Mouse (Mus musculus): ENCODE data around the gene Arpin. TPM values are rescaled to one million over a fixed set of nuclear protein-coding genes. Genes with fewer than 3 reads are reported as not detected.
A peak's percentile ranks its signal among the peaks of the same experiment; 100 is the strongest.

Arpin gene
- polyA plus RNA-seq, 1 experiment = not detected

DNA sequence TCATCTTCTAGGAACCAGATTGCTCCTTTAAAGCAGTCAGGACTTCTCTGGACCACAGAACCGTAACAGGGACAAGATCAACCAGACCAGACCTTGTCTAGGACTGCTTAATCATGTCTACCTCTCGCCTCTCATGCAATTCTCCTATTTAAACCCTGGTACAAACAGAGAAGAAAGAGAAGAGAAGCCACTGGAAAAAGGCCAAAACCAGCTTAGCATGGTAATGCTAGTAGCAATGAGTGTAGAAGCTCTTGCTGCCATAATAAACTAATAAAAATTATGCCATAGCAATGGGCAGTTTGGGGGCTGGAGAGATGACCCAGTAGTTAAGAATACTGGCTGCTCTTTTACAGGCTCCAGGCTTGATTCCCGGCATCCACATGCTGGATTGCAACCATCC, 28.2 kb downstream of the Arpin start:
- no peak for TF ChIP-seq GATA1 (IDR thresholded peaks at IDR 0.05; ENCODE audit: low read length)

DNA sequence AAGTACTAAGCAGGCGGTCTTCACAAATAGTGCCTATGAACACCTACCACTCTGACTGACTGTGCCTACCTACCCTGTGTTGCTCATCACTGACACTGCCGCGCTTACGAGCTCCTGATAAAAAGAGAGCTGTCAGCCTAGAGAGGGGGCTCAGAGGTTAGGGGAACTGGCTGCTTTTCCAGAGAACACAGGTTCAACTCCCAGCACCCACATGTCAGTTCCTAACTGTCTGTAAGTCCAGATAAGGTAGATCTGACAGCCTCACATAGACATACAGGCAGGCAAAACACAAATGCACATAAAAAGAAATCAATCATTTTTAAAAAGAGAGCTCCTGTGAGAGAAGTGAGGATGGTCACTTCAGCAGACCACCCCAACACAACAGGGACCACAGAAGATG, 30.0 kb downstream of the Arpin start:
- no peak for TF ChIP-seq GATA1 (IDR thresholded peaks at IDR 0.05; ENCODE audit: low read length)

DNA sequence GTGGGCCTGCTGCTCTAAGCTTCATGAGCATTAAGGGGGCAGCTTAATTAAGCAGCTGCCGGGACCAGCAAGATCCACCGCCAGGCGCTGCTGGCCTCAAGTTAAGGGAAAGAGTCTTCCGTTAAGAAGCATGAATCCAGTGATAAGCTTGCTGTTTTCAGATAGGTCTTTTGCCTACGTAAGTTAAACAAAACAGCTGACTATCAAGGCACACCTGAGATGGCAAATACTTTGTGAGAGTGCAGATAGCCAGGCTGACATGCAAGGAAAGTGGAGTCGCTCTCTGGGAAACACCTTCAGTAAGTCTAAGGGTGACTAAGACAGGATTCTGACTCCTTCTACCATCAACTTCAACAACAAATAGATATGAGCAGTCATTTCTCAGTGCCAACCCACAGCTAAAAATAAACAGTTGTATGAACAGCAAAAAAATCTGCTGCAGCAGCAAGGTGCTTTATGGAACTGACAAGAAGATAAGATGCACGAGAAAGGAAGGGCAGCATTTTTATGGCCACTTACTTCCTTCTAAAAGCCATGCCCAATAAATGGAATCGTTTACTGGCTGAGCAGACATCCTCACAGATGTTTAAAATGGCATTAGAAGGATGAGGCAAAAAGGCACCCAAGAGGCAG, 31.9 kb downstream of the Arpin start:
- peak; percentile 23 for TF ChIP-seq GATA1 (IDR thresholded peaks at IDR 0.05; ENCODE audit: low read length)

DNA sequence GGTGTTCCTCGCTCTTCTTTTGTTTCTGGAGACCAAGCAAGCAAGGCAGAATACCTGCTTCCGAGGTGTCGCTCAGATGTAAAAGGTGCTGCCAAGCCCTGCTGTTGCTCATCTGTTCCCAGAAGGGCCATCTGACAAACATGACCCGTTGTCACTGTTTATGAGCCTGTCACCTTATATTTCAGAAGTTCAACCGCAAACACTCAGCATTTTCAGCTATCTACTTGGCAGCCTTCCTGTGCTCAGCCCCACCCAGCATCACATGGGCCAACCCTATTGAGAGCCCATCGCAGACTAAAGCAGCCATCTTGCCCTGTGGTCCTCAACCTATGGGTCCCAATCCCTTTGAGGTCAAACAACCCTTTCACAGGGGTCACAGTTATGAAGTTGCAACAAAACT, 34.4 kb downstream of the Arpin start:
- TF ChIP-seq GATA1 (IDR thresholded peaks at IDR 0.05; ENCODE audit: low read length) = no peak

DNA sequence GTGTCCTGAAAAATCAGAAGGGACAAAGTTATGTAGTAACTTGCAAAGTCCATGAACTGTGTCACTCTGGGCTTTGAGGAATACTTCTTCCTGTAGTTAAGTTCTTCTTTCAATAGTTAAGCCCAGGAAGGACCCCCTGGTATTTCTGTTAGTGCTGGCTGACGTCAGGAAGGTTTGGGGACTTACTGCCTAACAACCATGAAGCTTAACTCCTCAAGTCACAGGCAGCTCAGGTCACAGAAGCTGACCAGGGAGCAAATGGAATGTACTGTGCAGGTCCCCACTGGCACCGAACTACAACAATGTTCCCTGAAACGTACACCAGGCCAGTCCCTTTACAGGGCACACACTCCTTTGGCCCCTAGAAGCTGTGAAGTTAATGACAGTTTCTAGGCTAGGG, 39.9 kb downstream of the Arpin start:
- no peak for TF ChIP-seq GATA1 (IDR thresholded peaks at IDR 0.05; ENCODE audit: low read length)

DNA sequence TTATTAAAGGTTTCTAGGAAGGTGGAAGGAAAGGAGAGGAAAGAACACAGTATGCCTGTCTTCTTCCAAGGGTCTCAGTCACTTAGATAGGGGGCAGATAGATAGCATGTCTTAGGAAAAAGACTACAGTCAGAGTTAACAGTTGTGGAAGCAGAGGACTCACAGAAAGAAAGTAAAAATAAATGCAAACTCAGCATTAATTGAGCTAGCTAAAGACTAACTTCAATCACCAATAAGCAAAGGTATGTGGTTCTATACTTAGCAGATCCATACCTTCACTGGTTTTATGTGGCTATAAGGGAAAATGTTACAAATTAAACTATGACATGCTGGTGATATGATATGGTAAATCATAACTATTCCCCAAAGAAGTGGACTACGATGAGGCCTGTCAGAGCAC, 40.4 kb downstream of the Arpin start:
- no peak for TF ChIP-seq GATA1 (IDR thresholded peaks at IDR 0.05; ENCODE audit: low read length)

DNA sequence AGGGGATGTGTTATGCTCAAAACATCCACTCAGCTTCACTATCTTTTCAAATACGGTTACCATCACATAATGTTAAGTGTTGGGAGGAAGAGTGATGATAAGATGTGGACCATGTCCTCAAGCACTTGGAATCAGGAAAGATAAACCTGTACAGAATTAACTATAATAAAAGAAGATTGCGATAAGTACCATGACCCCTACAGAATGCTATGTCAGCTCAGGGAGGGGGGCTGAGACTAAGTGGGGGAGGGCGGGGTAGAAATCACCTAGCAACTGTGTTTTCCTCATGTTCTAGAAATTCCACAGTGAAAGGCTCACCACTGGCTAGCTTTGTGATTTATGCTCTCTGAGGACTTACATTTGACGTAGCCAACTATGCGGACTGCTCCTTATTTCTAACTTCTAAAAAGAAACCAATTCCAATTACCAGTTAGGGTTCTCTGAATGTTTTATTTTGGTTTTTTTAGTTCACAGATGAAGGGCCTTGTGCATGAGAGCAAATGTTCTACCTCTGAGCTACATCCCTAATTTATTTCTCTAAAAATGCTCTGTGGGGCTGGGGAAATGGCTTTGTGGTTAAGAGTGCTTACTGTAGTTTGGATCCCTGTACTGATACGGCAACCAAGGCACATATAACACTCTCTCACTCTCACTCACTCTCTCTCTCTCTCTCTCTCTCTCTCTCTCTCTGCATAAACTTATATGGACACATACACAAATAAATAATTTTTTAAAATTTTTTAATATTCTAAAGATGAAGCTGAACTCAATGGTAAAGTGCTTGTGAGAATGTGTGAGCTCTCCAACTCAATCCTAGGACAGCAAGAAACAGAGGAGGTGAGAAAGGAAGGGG, 42.4 kb downstream of the Arpin start:
- no peak for TF ChIP-seq GATA1 (IDR thresholded peaks at IDR 0.05; ENCODE audit: low read length)

DNA sequence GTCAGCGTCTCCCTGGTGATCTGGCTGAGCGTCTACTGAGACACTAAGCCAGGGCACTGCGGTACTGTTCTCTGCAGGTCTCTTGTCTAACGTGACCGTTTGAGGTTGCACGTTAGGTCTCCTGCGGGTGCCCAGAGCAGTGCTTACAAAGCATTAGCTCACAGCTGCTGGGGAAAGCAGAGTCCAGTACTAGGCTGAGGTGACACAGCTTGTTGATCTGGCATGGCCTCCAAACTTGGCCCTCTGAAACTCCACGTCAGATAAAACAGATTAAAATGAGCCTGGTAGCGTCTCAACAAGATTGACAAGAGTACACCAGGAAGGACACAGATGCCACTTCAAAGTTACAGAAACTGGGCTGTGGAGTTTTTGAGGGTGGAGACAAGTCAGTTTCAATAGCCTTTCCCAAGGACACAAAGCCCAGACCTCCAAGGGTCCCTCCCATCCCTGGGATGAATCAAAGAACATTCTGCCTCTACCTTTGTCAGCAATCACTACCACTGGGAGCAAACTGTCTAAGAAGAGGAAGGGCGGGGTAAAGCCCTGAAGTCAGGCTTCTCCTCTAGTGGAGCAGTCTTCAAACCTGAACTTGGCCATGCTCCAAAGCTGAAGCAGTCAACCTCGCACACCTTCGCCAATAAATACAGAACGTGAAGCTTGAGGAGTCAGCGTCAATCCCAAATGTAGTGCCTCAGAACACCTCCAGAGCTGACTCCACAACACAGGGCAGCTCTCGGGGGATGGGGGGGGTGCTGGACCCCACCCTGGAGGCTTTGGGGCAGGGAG, 44.5 kb downstream of the Arpin start:
- TF ChIP-seq GATA1 (IDR thresholded peaks at IDR 0.05; ENCODE audit: low read length) = no peak

DNA sequence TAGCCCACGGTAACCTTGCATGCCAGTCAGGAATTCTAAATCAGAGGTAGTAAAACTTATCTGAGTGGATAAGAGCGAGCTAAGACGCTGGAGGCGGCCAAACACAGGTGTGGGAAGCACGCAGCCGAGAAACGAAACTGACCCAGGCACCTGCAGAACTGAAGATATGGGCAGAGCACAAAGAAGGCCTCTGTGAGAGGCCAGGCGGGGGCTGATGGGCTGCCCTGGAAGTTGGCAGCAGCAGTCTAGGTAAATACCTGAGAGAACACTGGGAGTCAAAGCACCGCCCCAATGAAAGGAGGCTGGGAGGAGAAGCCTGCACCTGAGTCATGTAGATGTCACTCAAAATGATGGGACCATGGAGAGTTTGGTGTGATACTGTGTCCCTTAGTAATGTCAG, 46.6 kb downstream of the Arpin start:
- no peak for TF ChIP-seq GATA1 (IDR thresholded peaks at IDR 0.05; ENCODE audit: low read length)

DNA sequence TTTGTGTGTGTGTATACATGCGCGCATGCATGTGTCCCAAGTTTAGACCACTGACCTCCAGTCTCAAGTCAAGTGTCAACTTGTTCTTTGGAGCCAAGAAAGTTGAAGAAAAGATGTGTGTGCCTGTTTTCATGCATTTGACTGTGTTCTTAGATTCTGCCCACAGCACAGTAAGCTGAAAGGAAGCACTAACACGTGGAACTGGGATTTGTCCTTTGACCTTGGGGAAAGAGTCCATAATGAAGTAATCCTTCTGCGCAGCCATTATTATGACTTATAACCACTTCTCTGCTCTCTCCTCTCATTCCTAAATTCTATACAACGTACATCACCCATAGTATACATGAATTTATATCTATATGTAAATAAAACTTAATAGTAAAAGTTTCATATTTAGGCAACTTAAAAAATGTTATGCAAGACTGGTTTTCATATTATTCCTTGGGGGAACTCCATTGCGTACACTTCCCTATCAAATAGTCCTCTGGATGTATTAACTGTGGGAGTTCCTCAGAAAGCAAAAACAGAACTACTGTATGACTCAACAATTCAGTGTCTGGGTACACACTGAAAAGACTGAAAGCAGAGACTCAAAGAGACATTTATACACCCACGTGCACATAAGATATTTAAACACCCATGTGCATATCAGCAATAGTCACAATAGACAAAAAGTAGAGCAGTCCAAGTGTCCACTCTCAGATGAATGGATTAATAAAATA, 51.4 kb downstream of the Arpin start:
- no peak for TF ChIP-seq GATA1 (IDR thresholded peaks at IDR 0.05; ENCODE audit: low read length)

DNA sequence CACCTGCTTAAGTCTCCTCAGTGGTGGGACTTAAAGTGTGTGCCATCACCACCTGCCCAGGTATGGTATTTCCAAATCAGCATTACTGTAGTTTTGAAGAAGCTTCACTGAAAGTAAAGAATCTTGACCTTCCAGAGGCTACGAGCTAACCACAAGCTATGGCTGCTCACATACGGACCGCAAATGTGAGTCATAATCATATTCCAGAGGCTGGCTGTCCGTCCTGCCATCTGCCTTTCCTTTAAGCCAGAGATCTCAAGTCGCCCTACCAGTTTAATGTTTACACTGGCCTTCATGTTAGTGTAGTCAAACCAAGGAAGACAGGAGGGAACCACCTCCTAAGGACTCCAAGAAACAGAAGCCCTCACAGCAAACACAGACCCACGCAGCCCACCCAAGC, 53.3 kb downstream of the Arpin start:
- TF ChIP-seq GATA1 (IDR thresholded peaks at IDR 0.05; ENCODE audit: low read length) = no peak

DNA sequence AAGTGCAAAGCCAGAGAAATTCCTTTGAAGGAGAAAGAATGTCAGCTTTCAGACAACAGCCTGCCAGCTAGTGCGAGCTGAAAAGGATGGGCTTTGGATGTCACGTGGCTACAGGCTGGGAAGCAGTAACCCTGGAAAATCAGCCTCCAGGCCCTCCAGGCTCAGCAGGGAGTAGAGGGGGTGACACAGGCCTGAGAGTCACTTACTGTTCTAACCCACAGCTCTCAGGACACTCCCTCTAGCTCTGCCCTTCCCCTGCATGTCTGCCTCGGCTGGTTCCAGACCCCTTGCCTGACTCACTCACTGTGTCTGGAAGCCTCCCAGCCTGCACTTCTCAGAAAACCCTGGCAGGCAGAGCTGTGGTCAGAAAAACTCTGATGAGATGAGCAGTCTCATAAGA, 54.2 kb downstream of the Arpin start:
- no peak for TF ChIP-seq GATA1 (IDR thresholded peaks at IDR 0.05; ENCODE audit: low read length)

DNA sequence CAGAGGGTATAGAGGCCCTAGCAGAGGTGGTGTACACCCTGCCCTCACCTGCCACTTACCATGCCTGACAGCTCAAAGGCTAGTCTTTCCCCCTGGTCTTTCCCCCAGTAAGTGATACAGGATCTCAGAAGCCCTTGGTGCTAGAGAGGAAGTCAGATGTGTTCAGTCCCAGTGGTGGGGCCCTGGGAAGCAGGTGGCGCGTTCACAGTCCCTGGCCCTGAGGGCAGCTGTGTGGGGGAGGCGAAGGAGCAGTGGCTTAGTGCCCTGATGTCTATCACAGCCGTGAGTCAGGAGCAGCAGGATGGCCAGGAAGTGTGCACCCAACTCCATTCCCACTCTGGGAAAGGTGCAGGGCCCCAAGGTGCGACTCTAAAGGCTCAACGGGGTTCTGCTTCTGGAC, 55.1 kb downstream of the Arpin start:
- no peak for TF ChIP-seq GATA1 (IDR thresholded peaks at IDR 0.05; ENCODE audit: low read length)

DNA sequence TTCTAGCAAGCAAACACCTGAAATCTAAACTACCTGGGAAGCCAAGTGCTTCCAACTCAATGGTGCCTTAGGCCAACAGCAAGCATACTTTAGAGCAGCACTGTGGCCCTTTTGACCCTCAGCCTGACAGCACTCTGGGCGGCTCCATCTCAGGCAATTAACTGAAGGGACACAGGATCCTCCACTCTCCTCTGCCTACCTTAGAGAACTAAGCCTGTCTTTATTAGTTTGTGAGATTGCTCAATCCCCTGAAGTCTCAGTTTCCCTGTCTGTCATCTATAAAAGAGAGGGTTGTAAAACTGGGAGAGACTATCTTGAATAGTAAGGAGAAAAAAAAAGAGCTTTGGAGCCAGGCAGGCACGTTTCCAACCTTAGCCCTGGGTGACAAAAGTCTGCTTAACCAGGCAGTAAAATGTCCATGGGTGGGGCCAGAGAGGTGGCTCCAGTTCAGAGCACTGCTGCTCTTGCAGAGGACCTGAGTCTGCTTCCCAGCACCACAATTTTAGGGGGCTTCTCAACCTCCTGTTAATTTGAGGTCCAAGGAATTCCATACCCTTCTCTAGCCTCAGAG, 56.6 kb downstream of the Arpin start:
- no peak for TF ChIP-seq GATA1 (IDR thresholded peaks at IDR 0.05; ENCODE audit: low read length)

Other genes with a start within 250 kb of the Arpin start
- 26.8 and 31.4 TPM in 2 replicates for gene Kif7, start 219.6 kb downstream of the Arpin start, polyA plus RNA-seq (2012)
- gene Plin1, start 202.5 kb downstream of the Arpin start, polyA plus RNA-seq (2012) = not detected in 2 replicates
- gene Pex11a, start 192.2 kb downstream of the Arpin start, polyA plus RNA-seq (2012) = 4.3 and 5.5 TPM in 2 replicates
- gene Wdr93, start 192.2 kb downstream of the Arpin start, polyA plus RNA-seq (2012) = 0.03 TPM in 1 of 2 replicates, not detected in the other
- gene Mesp1, start 141.6 kb downstream of the Arpin start, polyA plus RNA-seq (2012) = not detected in 2 replicates
- gene Mesp2, start 124.6 kb downstream of the Arpin start, polyA plus RNA-seq (2012) = not detected in 2 replicates
- gene Anpep, start 74.3 kb downstream of the Arpin start, polyA plus RNA-seq (2012) = not detected in 2 replicates
- 10.0 and 11.9 TPM in 2 replicates for gene Ap3s2, start 14.7 kb downstream of the Arpin start, polyA plus RNA-seq (2012)
- gene Zfp710, start 89.5 kb upstream of the Arpin start, polyA plus RNA-seq (2012) = 38.7 and 39.3 TPM in 2 replicates
- gene Idh2, start 180.0 kb upstream of the Arpin start, polyA plus RNA-seq (2012) = 14.1 and 15.4 TPM in 2 replicates